Mouse (Mus musculus) kidney, postnatal 0 days (tissue): Measurements from ENCODE around the gene Tiam1. TPM values are rescaled to one million over a fixed set of nuclear protein-coding genes. Genes with fewer than 3 reads are reported as not detected.
A peak's percentile ranks its signal among the peaks of the same experiment; 100 is the strongest.

Source experiments
- ATAC-seq: fragments of 200-750 bp; cut with Nextera tagmentation; replicated peaks from 2 replicates; pipeline ENCODE4 v1.8.0; 2017; ENCODE audit warnings: low read depth, moderate number of reproducible peaks, moderate TSS enrichment, moderate library complexity; ENCODE audit not compliant: low FRiP score
- DNase-seq: peaks from one replicate; pipeline ENCODE4 v3.0.0-alpha.2; 2016; ENCODE audit warnings: low spot score
- H3K27ac ChIP-seq: fragments of 300-500 bp; sonication (generic); 2 replicates; pipeline ENCODE4 v1.5.1; 2014; ENCODE audit warnings: mild to moderate bottlenecking
- H3K27me3 ChIP-seq: fragments of 300-500 bp; sonication (generic); 2 replicates; pipeline ENCODE4 v1.6.1; 2014; ENCODE audit warnings: low read length, mixed read lengths; ENCODE audit not compliant: insufficient read depth
- H3K36me3 ChIP-seq: fragments of 300-500 bp; sonication (generic); 2 replicates; pipeline ENCODE4 v1.6.1; 2014; ENCODE audit warnings: low read length, mixed read lengths; ENCODE audit not compliant: insufficient read depth
- H3K4me1 ChIP-seq: fragments of 300-500 bp; sonication (generic); replicated peaks from 2 replicates; pipeline ENCODE4 v1.6.1; 2014; ENCODE audit warnings: antibody characterized with exemption, low read length, mixed read lengths; ENCODE audit not compliant: insufficient read depth
- H3K4me2 ChIP-seq: fragments of 300-500 bp; sonication (generic); 2 replicates; pipeline ENCODE4 v1.6.1; 2014; ENCODE audit warnings: mild to moderate bottlenecking, low read length, moderate library complexity, mixed read lengths
- H3K4me3 ChIP-seq: fragments of 300-500 bp; sonication (generic); replicated peaks from 2 replicates; pipeline ENCODE4 v1.5.1; 2014; ENCODE audit warnings: low read depth, low read length
- H3K9ac ChIP-seq: fragments of 300-500 bp; sonication (generic); 2 replicates; pipeline ENCODE4 v1.6.1; 2014; ENCODE audit warnings: low read depth, low read length
- H3K9me3 ChIP-seq: fragments of 300-500 bp; sonication (generic); replicated peaks from 2 replicates; pipeline ENCODE4 v1.6.1; 2016; ENCODE audit warnings: low read length, inconsistent platforms, mixed read lengths
- CTCF ChIP-seq: IDR thresholded peaks from 2 replicates; pipeline ENCODE4 v1.5.1; 2016; ENCODE audit warnings: antibody characterized with exemption, low read depth, mild to moderate bottlenecking, moderate library complexity
- WGBS: fragments of 180-500 bp; shearing (Covaris S2); extraction: QIAGEN DNeasy Blood & Tissue Kit; methylation state at CpG from one replicate; pipeline ENCODE4 v1.1.7; 2014; 5-methylcytosine and 5-hydroxymethylcytosine counted together
- polyA plus RNA-seq: library from polyadenylated mRNA; unstranded; fragments of >200 nt; fragmentation: Nextera tagmentation; extraction: Ambion mirVana; gene quantifications from 2 replicates; pipeline ENCODE4 v1.2.1, GENCODE M21; 2015

Gene Tiam1
- polyA plus RNA-seq, 1 experiment from 2014 or later: 11.5 TPM

- Histone ChIP-seq H3K36me3 (no peaks in the 10 kb centered on the region), H3K4me1 (no peaks in the 10 kb centered on the region), H3K4me2 (no peak overlapping the region), H3K9me3 (no peaks in the 10 kb centered on the region), H3K4me3 (no peak overlapping the region), H3K27ac (no peak overlapping the region), H3K9ac (no peak overlapping the region), H3K27me3 (no peaks in the 10 kb centered on the region)
- ATAC-seq (0 out of 2 replicates have a peak, but pooled peaks have one; percentile 64), DNase-seq (peak; percentile 85)
- 35% methylated on average over 5 of the region's 5 CpGs for WGBS
- peak; percentile 92 for TF ChIP-seq CTCF
Measured at GRCm38 (mm10) chr16:89844580-89844979, 299.0 kb downstream of the Tiam1 start.

- DNase-seq: no peak
- H3K27ac ChIP-seq: no peak overlapping the region
- H3K4me2 ChIP-seq: no peak overlapping the region
- ATAC-seq: no peak
- 64% methylated on average over 6 of the region's 6 CpGs for WGBS
- H3K4me1 ChIP-seq: no peaks in the 10 kb centered on the region
- no peak overlapping the region for H3K4me3 ChIP-seq
- H3K9me3 ChIP-seq: no peaks in the 10 kb centered on the region
- H3K36me3 ChIP-seq: no peaks in the 10 kb centered on the region
- H3K9ac ChIP-seq: no peak overlapping the region
- TF ChIP-seq CTCF: no peak
- no peaks in the 10 kb centered on the region for H3K27me3 ChIP-seq
Measured at GRCm38 (mm10) chr16:89841894-89842293, 301.7 kb downstream of the Tiam1 start.

- TF ChIP-seq CTCF: no peak
- Histone ChIP-seq H3K4me1 (no peaks in the 10 kb centered on the region), H3K4me2 (no peak overlapping the region), H3K9ac (no peak overlapping the region), H3K36me3 (no peaks in the 10 kb centered on the region), H3K9me3 (no peaks in the 10 kb centered on the region), H3K4me3 (no peak overlapping the region), H3K27me3 (no peaks in the 10 kb centered on the region), H3K27ac (no peak overlapping the region)
- ATAC-seq (no peak), DNase-seq (no peak)
- WGBS: 88% methylated on average over 6 of the region's 6 CpGs
Measured at GRCm38 (mm10) chr16:89840361-89840760, 303.2 kb downstream of the Tiam1 start.

- no peak for TF ChIP-seq CTCF
- Histone ChIP-seq H3K9ac (no peak overlapping the region), H3K4me2 (no peak overlapping the region), H3K9me3 (no peaks in the 10 kb centered on the region), H3K36me3 (no peaks in the 10 kb centered on the region), H3K27me3 (no peaks in the 10 kb centered on the region), H3K4me1 (no peaks in the 10 kb centered on the region), H3K27ac (no peak overlapping the region), H3K4me3 (no peak overlapping the region)
- no peak for ATAC-seq
- WGBS: 85% methylated on average over 5 of the region's 5 CpGs
- DNase-seq: no peak
Measured at GRCm38 (mm10) chr16:89839829-89840228, 303.7 kb downstream of the Tiam1 start.

GRCm38 (mm10) chr16:89837096-89837495 lies 306.5 kb downstream of the Tiam1 start:
- ATAC-seq: no peak
- DNase-seq: no peak
- H3K9ac ChIP-seq: no peak overlapping the region
- no peaks in the 10 kb centered on the region for H3K4me1 ChIP-seq
- no peaks in the 10 kb centered on the region for H3K9me3 ChIP-seq
- H3K36me3 ChIP-seq: no peaks in the 10 kb centered on the region
- H3K4me3 ChIP-seq: no peak overlapping the region
- H3K27ac ChIP-seq: no peak overlapping the region
- H3K27me3 ChIP-seq: no peaks in the 10 kb centered on the region
- no peak for TF ChIP-seq CTCF
- 63% methylated on average over 9 of the region's 9 CpGs for WGBS
- no peak overlapping the region for H3K4me2 ChIP-seq

GRCm38 (mm10) chr16:89835551-89835950 lies 308.0 kb downstream of the Tiam1 start:
- ATAC-seq (no peak), DNase-seq (no peak)
- H3K27me3 ChIP-seq: no peaks in the 10 kb centered on the region
- H3K9me3 ChIP-seq: no peaks in the 10 kb centered on the region
- H3K4me3 ChIP-seq: no peak overlapping the region
- WGBS: 82% methylated on average over 7 of the region's 7 CpGs
- no peak overlapping the region for H3K4me2 ChIP-seq
- no peak for TF ChIP-seq CTCF
- no peak overlapping the region for H3K27ac ChIP-seq
- H3K36me3 ChIP-seq: no peaks in the 10 kb centered on the region
- H3K4me1 ChIP-seq: no peaks in the 10 kb centered on the region
- H3K9ac ChIP-seq: no peak overlapping the region

GRCm38 (mm10) chr16:89833011-89833410 lies 310.6 kb downstream of the Tiam1 start:
- Histone ChIP-seq H3K4me2 (no peak overlapping the region), H3K27ac (no peak overlapping the region), H3K9ac (no peak overlapping the region), H3K4me3 (no peak overlapping the region), H3K36me3 (no peaks in the 10 kb centered on the region), H3K4me1 (no peaks in the 10 kb centered on the region), H3K27me3 (no peaks in the 10 kb centered on the region), H3K9me3 (no peaks in the 10 kb centered on the region)
- TF ChIP-seq CTCF: no peak
- ATAC-seq (no peak), DNase-seq (no peak)
- 90% methylated on average over 11 of the region's 11 CpGs for WGBS
